Mouse (Mus musculus) heart, postnatal 0 days (tissue): ENCODE data around the gene Bcor. TPM values are rescaled to one million over a fixed set of nuclear protein-coding genes. Genes with fewer than 3 reads are reported as not detected.

Experiments
- ATAC-seq: fragments of 200-750 bp; cut with Nextera tagmentation; 2 replicates; pipeline ENCODE4 v1.8.0; 2017; ENCODE audit warnings: low read depth, moderate number of reproducible peaks, moderate library complexity; ENCODE audit not compliant: insufficient read depth
- DNase-seq: peaks from one replicate; pipeline ENCODE4 v3.0.0-alpha.2; 2016; ENCODE audit warnings: low spot score
- H3K27ac ChIP-seq: fragments of 300-500 bp; sonication (generic); 2 replicates; pipeline ENCODE4 v1.5.1; 2014; ENCODE audit warnings: low read depth, mild to moderate bottlenecking
- H3K27me3 ChIP-seq: fragments of 300-500 bp; sonication (generic); 2 replicates; pipeline ENCODE4 v1.6.1; 2014; ENCODE audit warnings: low read length, mixed read lengths; ENCODE audit not compliant: control insufficient read depth, insufficient read depth
- H3K36me3 ChIP-seq: fragments of 300-500 bp; sonication (generic); replicated peaks from 2 replicates; pipeline ENCODE4 v1.6.1; 2014; ENCODE audit warnings: low read length, mixed read lengths; ENCODE audit not compliant: control insufficient read depth, insufficient read depth
- H3K4me1 ChIP-seq: fragments of 300-500 bp; sonication (generic); 2 replicates; pipeline ENCODE4 v1.6.1; 2014; ENCODE audit warnings: antibody characterized with exemption; ENCODE audit not compliant: control insufficient read depth, insufficient read depth
- H3K4me2 ChIP-seq: fragments of 300-500 bp; sonication (generic); 2 replicates; pipeline ENCODE4 v1.6.1; 2014; ENCODE audit warnings: low read depth, mild to moderate bottlenecking, low read length, moderate library complexity
- H3K4me3 ChIP-seq: fragments of 300-500 bp; sonication (generic); 2 replicates; pipeline ENCODE4 v1.5.1; 2014; ENCODE audit warnings: low read depth, low read length
- H3K9ac ChIP-seq: fragments of 300-500 bp; sonication (generic); replicated peaks from 2 replicates; pipeline ENCODE4 v1.6.1; 2014; ENCODE audit warnings: low read depth, low read length, mixed read lengths
- H3K9me3 ChIP-seq: fragments of 300-500 bp; sonication (generic); replicated peaks from 2 replicates; pipeline ENCODE4 v1.6.1; 2016; ENCODE audit warnings: low read length; ENCODE audit not compliant: control insufficient read depth
- CTCF ChIP-seq: IDR thresholded peaks from 2 replicates; pipeline ENCODE4 v1.5.1; 2016; ENCODE audit warnings: antibody characterized with exemption, control low read depth, low read depth
- EP300 ChIP-seq: IDR thresholded peaks from 2 replicates; pipeline ENCODE4 v1.6.1; 2016; ENCODE audit warnings: antibody characterized with exemption, low read depth
- WGBS: fragments of 180-500 bp; shearing (Covaris S2); extraction: QIAGEN DNeasy Blood & Tissue Kit; methylation state at CpG from one replicate; pipeline ENCODE4 v1.1.7; 2014; 5-methylcytosine and 5-hydroxymethylcytosine counted together
- polyA plus RNA-seq: library from polyadenylated mRNA; unstranded; fragments of >200 nt; fragmentation: Nextera tagmentation; extraction: Ambion mirVana; gene quantifications from 2 replicates; pipeline ENCODE4 v1.2.1, GENCODE M21; 2015
- total RNA-seq: library from RNA; depleted of rRNA; stranded (reverse); fragments of >200 nt; gene quantifications from 2 replicates; pipeline ENCODE4 v1.2.3, GENCODE M21; 2014; ENCODE audit warnings: low replicate concordance

Bcor gene
- total and polyA plus RNA-seq, 2 experiments from 2014 or later, result 8.9 to 25.7 TPM

GRCm38 (mm10) chrX:12065782-12066181 is 94.4 kb downstream of the Bcor start:
- Histone ChIP-seq H3K36me3 (no peaks in the 10 kb centered on the region), H3K9ac (no peak overlapping the region), H3K27ac (no peak overlapping the region), H3K4me2 (no peak overlapping the region), H3K9me3 (no peaks in the 10 kb centered on the region), H3K4me3 (no peak overlapping the region), H3K4me1 (peaks cover 23% of the 10 kb centered on the region), H3K27me3 (peaks cover 3% of the 10 kb centered on the region; the same call in 1 of the 2 replicates)
- no peak for DNase-seq
- no peak for TF ChIP-seq EP300
- no peak for TF ChIP-seq CTCF
- 23% methylated on average over 9 of the region's 9 CpGs for WGBS
- no peak for ATAC-seq

GRCm38 (mm10) chrX:12062932-12063260 is 97.3 kb downstream of the Bcor start:
- Histone ChIP-seq H3K4me1 (peaks cover 21% of the 10 kb centered on the region), H3K9ac (no peak overlapping the region), H3K36me3 (peaks cover 11% of the 10 kb centered on the region), H3K9me3 (no peaks in the 10 kb centered on the region), H3K27me3 (no peaks in the 10 kb centered on the region; the same call in 1 of the 2 replicates), H3K27ac (no peak overlapping the region), H3K4me3 (no peak overlapping the region), H3K4me2 (no peak overlapping the region)
- ATAC-seq (no peak), DNase-seq (no peak)
- TF ChIP-seq EP300 (no peak), CTCF (no peak)
- 41% methylated on average over 6 of the region's 6 CpGs for WGBS

GRCm38 (mm10) chrX:12062121-12062931 is 97.8 kb downstream of the Bcor start:
- 47% methylated on average over 24 of the region's 24 CpGs for WGBS

GRCm38 (mm10) chrX:12060848-12061247 is 99.3 kb downstream of the Bcor start:
- Histone ChIP-seq H3K27ac (no peak overlapping the region), H3K4me1 (peaks cover 4% of the 10 kb centered on the region; the same call in 1 of the 2 replicates), H3K4me2 (no peak overlapping the region), H3K9me3 (no peaks in the 10 kb centered on the region), H3K9ac (no peak overlapping the region), H3K36me3 (peaks cover 30% of the 10 kb centered on the region), H3K27me3 (no peaks in the 10 kb centered on the region), H3K4me3 (no peak overlapping the region)
- TF ChIP-seq EP300 (no peak), CTCF (no peak)
- no peak for ATAC-seq
- no peak for DNase-seq
- WGBS, result 56% methylated on average over 3 of the region's 3 CpGs

More at GRCm38 (mm10) chrX:12062121-12062931, 97.8 kb downstream of the Bcor start:
- Histone ChIP-seq H3K4me1 (peaks cover 16% of the 10 kb centered on the region), H3K9me3 (no peaks in the 10 kb centered on the region), H3K4me2 (no peak overlapping the region), H3K27me3 (no peaks in the 10 kb centered on the region; the same call in 1 of the 2 replicates), H3K27ac (no peak overlapping the region), H3K4me3 (no peak overlapping the region), H3K36me3 (peaks cover 17% of the 10 kb centered on the region), H3K9ac (no peak overlapping the region)
- ATAC-seq, result no peak
- TF ChIP-seq EP300 (no peak), CTCF (no peak)
- DNase-seq, result no peak

- Histone ChIP-seq H3K4me2 (no peak overlapping the region), H3K36me3 (peaks cover 37% of the 10 kb centered on the region), H3K9ac (no peak overlapping the region), H3K27me3 (no peaks in the 10 kb centered on the region), H3K4me3 (no peak overlapping the region), H3K4me1 (no peaks in the 10 kb centered on the region), H3K27ac (no peak overlapping the region), H3K9me3 (no peaks in the 10 kb centered on the region)
- 89% methylated on average over 11 of the region's 11 CpGs for WGBS
- TF ChIP-seq CTCF (no peak), EP300 (no peak)
- DNase-seq (no peak), ATAC-seq (no peak)
Observed at GRCm38 (mm10) chrX:12057210-12057609, 102.9 kb downstream of the Bcor start.
